Mouse (Mus musculus) layer of hippocampus, postnatal 36 days (tissue): ENCODE data around the gene Rabgap1. TPM values are rescaled to one million over a fixed set of nuclear protein-coding genes. Genes with fewer than 3 reads are reported as not detected.
A peak's percentile ranks its signal among the peaks of the same experiment; 100 is the strongest.
"Not testable (repeated sequence)": the region's sequence is repeated elsewhere in the genome, so short reads cannot be mapped to it uniquely, and the experiment has no call there.

Experiments
- DNase-seq, 2 experiments: peaks; one replicate each; pipeline ENCODE4 v3.0.0; 2022
- total RNA-seq, 2 experiments: library from RNA; stranded (reverse); gene quantifications; 2 replicates each; pipeline ENCODE4 v1.2.3; 2021

The Rabgap1 gene
- 10 to 100 TPM; 85.6 to 87.7 TPM for total RNA-seq

DNA sequence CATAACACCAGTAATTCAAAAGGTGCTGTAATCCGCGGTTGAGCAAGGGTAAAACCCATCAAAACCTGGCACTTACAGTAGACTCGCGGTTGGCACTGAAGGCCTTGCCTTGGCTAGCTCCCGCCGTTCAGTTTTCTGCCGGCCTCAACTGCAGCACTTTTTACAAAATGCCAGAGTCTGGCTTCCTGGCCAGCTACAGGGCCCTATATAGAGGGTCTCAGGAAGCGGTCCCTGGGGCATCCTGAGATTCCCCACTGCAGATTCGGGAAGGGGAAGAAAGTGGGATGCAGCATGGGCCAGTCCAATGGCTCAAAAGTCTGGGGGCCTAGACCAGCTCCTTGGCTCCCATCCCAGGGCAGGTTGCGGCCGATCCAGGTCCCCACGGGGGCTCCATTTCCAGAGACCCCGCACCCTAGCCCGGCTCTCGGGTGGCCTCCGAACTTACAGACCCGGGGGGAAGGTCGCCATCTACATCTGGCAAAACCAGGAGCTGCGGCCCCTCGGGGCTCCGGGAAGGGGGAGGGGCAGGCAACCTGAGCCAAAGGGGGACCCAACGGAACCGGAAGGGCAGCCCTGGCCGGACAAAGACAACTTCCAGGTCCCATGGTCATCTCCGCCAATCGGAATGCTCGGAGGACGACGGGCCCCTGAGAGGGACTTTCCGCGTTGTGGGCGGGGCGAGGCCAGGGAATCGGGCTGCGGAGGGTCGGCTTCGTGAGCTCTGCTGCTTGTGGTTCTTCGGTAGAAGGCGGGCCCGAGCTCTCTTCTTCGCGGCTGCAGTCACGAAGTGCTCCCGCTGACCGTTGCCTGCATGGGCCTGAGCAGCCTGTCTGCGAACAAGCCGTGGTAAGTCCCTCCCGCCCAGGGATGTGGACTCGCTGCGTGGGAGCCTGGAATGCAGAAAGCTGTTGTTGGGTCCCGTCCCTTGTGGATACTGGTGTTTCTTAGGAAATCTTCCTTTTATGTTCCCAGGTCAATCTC lies at the start of gene Rabgap1, which contains the start of the genes Zbtb26 and Zbtb6:
Gene Rabgap1 (plus strand): TSS at position 669 of the 981 bp plus-strand sequence.
Gene Zbtb26 (minus strand): TSS at position 525 of the 981 bp plus-strand sequence.
Gene Zbtb6 (minus strand): TSS at position 561 of the 981 bp plus-strand sequence.
- peak; percentile 95 to 96 for DNase-seq

DNA sequence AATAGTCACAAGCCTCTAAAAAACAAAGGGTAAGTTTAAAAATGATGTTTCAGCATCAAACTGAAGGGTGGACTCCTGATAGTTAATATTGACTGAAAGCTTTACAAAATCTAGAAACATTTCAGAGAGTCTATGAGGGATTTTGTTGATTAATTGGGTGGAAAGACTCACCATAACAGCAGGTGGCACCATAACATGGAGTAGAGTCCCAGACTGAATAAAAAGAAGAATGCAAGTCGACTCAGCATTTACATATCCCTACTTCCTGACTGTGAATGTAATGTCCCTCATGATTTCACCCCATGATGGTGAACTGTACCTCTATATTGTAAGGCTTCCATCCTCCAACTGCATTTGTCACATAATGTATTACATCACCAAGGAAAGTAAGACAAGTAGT lies 47.5 kb upstream of the Rabgap1 start:
- no peak for DNase-seq

DNA sequence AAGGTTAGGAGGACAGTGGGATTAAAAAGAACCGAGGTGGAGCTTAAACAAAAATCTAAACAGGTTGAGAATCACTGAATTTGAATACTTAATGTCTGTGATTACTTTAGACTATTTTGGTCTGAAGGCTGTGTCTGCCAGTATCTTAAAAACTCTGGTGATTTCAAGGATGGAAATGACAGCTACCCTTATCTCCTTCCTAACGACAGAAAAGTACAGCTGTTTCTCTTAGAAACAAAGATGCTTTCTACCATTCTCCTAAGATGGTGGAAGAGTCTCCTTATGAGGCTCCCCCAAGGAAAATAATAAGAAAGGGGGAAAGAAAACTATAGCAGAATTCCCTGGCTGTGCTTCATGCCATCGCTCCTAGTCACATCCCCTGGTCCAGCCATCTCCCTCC lies 21.2 kb upstream of the Rabgap1 start:
- no peak for DNase-seq

DNA sequence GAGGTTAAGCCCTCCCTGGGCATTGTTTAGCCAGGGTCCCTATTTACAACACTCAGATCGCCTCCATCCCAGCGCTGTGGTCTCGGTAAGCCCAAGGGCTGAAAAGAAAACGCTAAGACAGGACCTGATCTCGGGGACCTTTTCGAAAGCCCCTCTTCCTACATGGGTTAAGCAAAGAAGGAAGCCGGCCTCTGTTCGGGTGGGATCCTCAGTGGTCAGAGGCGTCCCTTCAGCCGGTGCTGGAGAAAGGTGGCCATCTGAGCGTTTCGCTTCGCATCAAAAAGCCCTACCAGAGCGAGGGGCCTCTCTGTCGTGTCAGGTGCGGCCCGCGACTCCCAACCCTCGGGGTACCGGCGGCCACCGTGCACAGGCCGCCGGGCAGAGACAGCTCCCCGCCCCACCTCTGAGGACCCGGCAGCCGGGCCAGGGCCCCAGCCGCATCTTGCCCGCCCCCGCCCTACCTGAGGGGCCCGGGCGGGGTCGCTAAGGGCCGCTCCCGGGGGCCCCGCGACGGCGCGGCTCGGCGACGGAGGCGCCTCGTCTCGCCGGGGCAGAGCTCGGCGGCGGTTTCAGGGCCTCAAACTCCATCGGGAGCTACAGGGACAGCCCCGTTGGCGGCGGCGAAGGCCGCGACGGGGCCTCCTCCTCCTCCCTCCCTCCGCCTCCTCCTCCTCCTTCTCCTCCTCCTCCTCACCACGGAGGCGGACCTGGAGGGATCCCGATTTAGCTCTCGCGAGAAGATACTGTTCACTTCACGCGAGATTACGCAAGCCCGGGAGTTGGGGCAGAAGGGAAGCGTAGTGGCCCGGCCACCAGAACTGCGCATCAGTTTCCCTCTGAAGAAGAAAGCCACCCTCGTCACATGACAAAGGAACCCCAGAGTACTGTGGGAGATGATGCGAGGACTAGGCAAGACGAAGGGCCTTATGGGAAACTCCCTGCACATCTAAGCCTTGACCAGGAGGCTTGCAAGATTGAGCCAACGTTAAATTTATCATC lies 20.5 kb upstream of the Rabgap1 start, which contains the start of gene Rc3h2:
Gene Rc3h2 (minus strand): TSS at position 598 of the 999 bp plus-strand sequence.
- peak; percentile 92 to 94 for DNase-seq

DNA sequence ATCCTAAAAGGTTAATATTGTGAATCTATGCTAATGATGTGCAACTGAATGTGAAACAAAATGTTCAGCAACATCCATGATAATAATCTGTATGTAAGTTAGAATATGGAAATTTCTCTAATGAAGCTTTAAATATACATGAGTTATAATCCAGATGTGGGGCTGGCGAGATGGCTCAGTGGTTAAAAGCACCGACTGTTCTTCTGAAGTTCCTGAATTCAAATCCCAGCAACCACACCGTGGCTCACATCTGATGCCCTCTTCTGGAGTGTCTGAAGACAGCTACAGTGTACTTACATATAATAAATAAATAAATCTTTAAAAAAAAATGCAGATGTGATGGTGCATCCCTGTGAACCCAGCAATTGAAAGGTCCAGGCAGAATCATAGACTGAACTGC lies 19.4 kb upstream of the Rabgap1 start:
- DNase-seq, result no peak

DNA sequence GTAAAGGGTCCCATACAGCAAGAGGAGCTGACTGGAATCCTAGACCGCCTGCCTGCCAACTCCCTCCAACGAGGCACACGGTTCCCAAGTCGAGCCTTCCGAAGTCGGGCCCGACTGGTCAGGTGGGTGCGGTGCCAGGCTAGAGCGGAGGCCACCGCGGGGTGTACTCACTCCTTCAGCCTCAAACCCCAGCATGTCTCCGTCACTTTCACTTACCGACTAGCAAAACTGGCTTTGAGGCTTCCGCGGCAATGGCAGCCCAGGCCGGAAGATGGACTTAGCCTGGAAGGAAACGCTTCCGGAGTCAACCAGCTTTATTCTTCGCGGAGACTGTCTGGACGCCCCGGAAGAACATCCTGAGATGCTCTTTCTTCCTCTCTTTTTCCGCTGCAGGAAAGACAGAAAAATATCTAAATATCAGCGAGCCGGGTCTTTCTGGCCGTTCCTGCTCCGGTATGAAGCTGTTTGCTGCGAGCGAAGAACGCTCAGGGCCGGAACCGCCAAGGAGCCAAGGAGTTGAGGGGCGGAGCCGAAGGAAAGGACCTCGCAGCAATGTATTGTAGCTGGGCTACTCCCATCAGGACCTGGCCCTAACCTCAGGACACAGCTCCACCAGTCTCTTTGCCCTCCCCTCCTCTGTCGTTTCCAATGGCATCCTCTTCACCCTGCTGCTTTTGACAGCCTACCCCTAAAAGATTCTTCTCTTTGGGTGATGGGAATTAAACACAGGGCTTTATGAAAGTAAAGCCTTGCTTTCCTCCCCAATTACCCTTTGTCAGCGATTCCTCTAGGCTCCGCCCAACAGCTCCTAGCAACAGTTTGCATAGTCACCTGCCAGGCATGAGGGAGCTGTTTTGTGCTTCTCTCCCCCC lies 12.2 kb upstream of the Rabgap1 start:
- DNase-seq, result peak; percentile 81 to 82

DNA sequence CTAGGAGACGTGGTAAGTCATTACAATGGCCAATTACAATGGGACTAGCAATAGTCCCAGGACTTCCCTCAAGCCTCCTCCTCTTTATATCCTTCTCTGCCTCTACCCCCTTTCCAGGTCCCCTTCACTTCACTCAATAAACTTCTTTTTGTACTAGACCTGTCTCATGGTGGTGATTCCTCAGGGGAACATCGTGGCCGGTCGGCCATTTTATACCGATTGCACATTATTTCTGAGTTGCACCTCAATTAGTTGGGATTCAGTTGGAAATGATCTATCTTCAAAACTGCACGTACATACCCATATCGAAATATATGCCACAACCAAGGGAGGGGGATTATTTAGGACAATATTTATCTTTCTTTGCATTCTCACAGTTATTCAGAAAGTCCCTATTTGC lies 11.5 kb upstream of the Rabgap1 start:
- no peak for DNase-seq

DNA sequence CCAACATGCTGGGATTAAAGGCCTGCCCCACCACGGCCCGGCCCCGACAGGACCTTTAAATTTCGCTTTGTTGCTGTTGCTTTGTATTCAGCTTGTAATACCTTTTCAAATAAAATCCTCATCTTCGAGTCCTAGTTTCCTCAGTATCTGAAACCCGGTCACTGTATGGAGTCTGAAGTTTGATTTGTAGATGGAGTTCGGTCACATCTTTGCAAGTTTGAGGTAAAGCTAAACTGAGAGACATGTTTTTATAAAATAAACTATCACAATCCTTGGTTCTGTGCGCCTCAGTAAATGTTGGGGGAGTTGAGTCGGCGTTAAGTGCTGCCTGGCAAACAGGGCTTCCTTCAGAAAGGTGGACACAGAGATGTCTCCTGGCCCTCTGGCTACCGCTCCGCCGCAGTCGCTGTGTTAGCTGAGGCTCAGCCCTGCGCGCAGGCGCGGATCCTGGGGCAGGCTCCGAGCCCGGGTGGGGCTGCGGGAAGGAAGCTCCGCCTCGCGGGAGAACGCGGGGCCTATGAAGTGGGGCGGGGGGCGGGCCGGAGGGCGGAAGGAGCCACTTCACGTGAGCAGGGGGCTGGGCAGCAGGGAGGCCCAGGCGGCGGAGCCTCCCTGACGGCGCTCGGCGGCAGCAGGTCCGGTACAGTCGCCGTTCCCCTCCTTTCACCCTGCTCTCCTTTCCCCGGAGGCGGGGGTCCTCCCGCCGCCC lies 8.7 kb downstream of the Rabgap1 start:
- DNase-seq, result peak; percentile 92

DNA sequence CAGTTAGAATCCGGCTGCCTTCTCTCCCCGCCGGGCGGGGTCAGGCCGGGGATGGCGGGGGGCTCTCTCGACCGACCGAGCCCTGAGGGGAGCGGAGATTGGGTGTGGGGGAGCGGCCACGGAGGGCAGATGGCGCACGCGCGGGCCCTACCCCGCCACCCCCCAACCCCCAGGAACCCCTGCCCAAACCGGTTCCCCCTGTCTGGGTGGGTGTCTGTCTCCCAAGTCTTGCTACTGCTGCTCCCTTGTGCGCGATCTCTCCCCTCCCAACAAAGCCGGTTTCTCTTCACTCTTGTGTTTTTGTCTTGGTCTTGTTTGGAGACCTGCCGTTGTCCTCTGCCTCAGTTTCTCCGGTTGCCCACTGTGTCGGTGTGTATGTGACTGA lies 9.3 kb downstream of the Rabgap1 start:
- peak in 1 of 2 experiments; percentile 11 for DNase-seq

DNA sequence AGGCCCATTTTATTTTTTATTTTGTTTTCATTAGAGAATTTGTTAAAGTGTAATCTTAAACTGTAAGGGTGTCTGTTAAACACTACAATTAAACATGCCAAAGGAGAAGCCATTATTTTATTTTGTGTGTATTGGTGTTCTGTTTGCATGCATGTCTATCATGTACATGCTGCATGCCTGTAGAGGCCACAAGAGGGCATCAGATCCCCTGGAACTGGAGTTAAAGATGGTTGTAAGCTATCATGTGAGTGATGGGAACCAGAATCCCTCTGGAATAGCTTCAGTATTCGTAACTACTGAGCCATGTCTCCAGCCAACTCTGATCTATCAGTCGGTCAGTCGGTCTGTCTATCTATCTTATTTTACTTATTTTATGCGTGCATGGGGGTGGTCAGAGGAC lies 17.6 kb downstream of the Rabgap1 start:
- DNase-seq, result no peak

DNA sequence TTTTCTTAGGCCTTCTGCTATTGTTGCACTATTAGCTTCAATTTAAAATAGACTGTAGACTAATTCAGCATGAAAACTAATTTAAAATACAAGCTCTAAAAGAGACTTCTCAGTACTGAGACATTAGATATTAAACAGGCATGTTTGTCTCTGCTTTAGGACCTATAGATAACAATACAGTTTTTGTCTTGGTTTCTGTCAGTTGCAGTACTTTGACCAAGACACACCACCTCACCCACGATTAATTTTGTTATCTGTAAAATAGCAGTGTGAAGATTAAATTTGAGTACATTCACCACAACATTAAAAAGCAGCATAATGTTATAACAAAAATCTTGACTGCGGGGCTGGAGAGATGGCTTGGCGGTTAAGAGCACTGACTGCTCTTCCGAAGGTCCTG lies 23.2 kb downstream of the Rabgap1 start:
- DNase-seq, result no peak

DNA sequence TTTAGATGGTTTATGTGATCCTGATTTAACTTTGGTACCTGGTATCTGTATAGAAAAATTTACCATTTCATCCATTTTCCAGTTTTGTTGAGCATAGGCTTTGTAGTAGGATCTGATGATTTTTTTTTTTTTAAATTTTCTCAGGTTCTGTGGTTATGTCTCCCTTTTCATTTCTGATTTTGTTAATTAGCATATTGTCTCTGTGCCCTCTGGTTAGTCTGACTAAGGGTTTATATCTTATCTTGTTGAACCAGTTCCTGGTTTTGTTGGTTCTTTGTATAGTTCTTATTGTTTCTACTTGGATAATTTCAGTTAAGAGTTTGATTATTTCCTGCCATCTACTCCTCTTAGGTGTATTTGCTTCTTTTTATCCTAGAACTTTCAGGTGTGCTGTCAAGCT lies 36.5 kb downstream of the Rabgap1 start:
- no peak for DNase-seq

DNA sequence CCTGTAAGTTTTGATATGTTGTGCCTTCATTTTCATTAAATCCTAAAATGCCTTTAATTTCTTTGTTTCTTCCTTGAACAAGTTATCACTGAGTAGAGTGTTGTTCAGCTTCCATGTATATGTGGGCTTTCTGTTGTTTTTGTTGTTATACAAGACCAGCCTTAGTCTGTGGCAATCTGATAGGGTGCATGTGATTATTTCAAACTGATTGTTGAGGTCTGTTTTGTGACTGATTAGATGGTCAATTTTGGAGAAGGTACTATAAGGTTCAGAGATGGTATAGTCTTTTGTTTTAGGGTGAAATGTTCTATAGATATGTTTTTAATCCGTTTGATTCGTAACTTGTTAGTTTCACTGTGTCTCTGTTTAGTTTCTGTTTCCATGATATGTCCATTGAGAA lies 37.0 kb downstream of the Rabgap1 start:
- no peak for DNase-seq

DNA sequence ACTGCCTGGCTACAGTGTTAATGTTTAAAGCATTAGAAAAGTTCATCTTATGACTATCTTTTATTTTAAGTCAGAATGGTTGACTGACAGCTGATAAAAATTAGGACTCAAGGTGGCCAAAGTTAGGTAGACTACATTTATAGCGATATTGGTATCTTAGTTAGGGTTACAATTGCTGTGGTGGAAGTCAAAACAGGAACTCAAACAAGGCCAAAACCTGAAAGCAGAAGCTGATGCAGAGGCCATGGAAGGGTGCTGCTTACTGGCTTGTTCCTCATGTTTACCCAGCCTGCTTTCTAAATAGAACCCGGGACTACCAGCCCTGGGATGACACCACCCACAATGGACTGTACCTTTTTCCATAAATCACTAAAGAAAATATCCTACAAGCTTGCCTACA lies 41.1 kb downstream of the Rabgap1 start:
- no peak for DNase-seq

DNA sequence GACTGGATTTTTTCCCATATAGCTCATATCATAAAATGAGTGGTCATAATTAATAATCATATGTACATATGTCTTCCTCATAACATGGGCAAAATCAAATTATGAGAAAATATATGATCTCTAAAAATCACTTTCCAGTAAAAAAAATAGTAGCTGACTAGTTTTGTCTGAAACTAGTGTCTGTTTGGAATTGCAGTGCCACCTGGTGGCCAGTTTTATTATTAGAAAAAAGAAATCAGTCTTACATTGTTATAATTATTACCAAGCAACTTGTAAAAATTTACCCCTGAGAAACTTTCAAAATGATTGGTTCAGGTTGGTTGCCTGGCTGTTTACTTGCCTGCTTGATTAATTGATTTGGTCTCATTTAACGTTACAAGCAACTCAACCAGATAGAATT lies 42.3 kb downstream of the Rabgap1 start:
- no peak for DNase-seq

DNA sequence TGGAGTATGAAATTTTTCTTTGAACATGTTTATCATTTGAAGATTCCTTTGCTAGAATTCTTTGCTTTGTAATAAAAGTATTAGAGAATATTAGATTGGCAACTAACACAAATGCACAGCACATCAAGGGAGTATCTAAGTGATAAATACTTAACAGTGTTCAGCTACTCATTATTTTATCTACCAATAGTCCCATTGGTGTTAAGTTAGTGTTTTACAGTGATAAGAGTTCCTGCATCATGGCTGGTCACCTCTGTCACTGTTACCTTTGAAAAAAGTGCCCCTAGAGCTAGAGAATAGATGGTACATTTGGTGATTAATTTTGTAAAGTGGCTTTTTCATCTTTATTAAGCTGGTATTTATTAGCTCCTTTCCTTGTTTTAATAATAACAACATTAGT lies 43.3 kb downstream of the Rabgap1 start:
- no peak for DNase-seq

DNA sequence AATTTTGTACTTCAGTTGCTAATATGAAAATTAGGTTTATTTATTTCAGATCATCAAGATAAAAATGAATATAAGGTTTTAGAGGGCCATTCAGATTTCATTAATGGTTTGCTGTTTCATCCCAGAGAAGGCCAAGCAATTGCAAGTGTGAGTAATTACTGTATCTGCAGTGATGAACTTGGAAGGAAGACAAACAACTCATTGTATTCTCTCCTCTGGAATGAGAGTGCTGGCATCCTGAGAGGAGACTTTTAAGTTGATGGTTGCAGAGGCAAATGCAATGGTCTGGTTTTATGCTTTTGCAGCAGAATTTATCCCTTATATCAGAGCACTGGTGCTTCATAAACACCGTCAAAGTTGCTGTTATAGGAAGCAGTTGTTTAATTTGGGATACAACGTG lies 45.9 kb downstream of the Rabgap1 start:
- DNase-seq, result no peak

DNA sequence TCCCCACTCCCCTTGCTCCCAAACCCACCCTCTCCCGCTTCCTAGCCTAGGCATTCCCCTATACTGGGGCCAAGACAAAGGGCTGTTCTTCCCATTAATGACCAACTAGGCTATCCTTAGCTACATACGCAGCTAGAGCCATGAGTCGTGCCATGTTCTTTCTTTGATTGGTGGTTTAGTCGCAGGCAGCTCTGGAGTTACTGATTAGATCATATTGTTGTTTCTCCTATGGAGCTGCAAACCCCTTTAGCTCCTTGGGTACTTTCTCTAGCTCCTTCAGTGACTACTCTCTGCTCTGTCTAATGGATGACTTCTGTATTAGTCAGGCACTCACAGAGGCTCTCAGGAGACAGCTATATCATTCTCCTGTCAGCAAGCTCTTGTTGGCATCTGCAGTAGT lies 54.2 kb downstream of the Rabgap1 start:
- no peak for DNase-seq

DNA sequence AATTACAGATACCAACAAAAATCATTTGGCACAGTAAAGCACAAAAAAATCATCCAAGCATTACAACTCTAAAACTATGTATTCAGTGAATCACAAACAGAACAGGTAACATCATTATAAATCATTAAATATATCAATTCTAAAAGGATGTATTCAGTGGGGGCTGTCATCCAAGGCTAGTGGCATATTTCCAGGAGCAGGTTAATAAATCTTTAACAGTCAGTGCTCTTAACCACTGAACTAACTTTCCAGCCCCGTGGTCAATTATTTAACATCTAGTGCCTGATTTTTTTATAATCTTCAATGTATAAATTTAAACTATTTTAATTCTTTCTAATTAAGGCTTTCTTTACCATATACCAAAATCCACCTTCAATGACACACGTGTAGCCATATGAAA lies 62.8 kb downstream of the Rabgap1 start:
- not testable (repeated sequence) for DNase-seq

DNA sequence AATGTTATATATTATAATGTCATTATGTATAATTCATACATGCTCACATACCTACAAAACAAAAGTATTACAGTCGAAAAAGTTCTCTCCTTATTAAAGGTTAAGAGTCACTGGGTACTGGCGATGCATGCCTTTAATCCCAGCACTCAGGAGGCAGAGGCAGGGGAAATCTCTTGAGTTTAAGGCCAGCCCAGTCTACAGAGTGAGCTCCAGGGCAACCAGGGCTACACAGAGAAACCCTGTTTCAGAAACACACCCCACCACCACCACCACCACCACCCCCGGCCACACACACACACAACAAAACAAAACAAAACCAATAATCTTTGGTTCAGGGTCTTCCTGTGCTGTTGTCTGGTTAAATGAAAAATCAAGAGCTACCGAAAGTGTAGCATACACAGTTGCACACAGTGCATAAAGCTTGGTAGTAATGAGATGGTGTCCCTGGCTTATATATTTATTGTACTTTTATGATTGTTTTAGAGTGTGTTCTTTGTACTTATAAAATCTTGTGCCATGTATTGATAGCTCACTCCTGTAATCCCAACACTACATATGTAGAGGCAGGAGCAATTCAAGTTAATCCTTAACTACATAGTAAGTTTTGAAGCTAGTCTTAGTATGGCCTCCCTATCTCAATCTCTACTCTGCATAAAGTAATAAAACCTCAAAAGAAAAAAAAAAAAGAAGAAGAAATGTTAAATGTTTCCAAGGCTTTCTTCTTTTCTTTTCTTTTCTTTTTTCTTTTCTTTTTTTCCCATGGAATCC lies 68.2 kb downstream of the Rabgap1 start:
- DNase-seq, result no peak
